Comparison of ENCODE assay signal across 9 mouse cellular contexts in the genomic region with DNA sequence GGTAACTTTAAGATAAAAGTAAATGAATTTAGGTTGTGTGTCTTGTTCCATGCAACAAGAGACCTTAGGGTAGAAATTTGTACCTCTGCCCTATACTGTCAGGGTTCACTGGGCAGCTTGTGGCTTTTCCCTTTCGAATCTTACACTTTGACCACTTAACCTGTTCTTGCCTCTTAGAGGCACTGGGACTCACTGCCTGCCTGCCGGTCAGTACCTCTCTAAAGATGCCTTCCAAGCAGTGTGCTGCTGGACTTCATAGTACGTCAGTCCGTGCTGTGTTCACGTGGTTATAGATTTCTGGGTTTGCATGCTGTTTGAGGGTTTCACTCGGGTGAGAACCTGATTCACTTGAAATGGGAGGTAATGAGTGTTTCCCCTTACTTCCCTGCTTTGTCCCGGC. TPM values are rescaled to one million over a fixed set of nuclear protein-coding genes. Genes with fewer than 3 reads are reported as not detected.
A peak's percentile ranks its signal among the peaks of the same experiment; 100 is the strongest.
DNase-seq lines count a peak whose midpoint lies in the region; ATAC-seq lines count a peak whose summit lies in the region.
"Had no signal": no experiment of that assay in that cellular context is flagged by ENCODE, and none has a peak within 500 bp of the region (broad histone marks: within the 10 kb centered on the region; RNA-seq: fewer than 3 reads in every experiment).

No protein-coding gene starts in this region.

- peak overlapping the region; percentile 87 to 95 for H3K27ac ChIP-seq in heart, embryonic 14.5 days (replicated peaks in 1 of 2; ENCODE audit: control insufficient read depth in 1 of 2, insufficient read depth in 1 of 2, low read depth in 2 of 2, low read length in 2 of 2)
- H3K27ac ChIP-seq in forebrain, embryonic 10.5 days: peak overlapping the region; percentile 84
- peak overlapping the region; percentile 94 for H3K27ac ChIP-seq in midbrain, embryonic 12.5 days (replicated peaks)

- H3K4me2 ChIP-seq in heart, embryonic 14.5 days (ENCODE audit: low read length): peak overlapping the region; percentile 68
- peak overlapping the region; percentile 52 for H3K4me2 ChIP-seq in midbrain, embryonic 12.5 days (replicated peaks)

- peaks cover 19 to 32% of the 10 kb centered on the region in 2 experiments for H3K4me1 ChIP-seq in heart, embryonic 14.5 days (ENCODE audit: control insufficient read depth in 2 of 2, insufficient read depth in 2 of 2, low read length in 2 of 2)
- H3K4me1 ChIP-seq in forebrain, embryonic 10.5 days: peaks cover 34% of the 10 kb centered on the region
- H3K4me1 ChIP-seq in midbrain, embryonic 12.5 days: peaks cover 35% of the 10 kb centered on the region

- 12% methylated on average over 7 of the region's 7 CpGs for WGBS in heart, embryonic 14.5 days
- WGBS in forebrain, embryonic 10.5 days: 23% methylated on average over 7 of the region's 7 CpGs
- WGBS in midbrain, embryonic 12.5 days: 18% methylated on average over 7 of the region's 7 CpGs

- ATAC-seq in heart, embryonic 14.5 days (ENCODE audit: insufficient number of reproducible peaks, insufficient read depth, low FRiP score, low read depth): no peak
- peak; percentile 23 for ATAC-seq in midbrain, embryonic 12.5 days (ENCODE audit: low FRiP score, low read depth)

- H3K36me3 ChIP-seq in heart, embryonic 14.5 days (ENCODE audit: control insufficient read depth, insufficient read depth, low read length): no peaks in the 10 kb centered on the region
- H3K36me3 ChIP-seq in forebrain, embryonic 10.5 days (replicated peaks): no peaks in the 10 kb centered on the region
- no peaks in the 10 kb centered on the region for H3K36me3 ChIP-seq in midbrain, embryonic 12.5 days
- H3K36me3 ChIP-seq: G1E had no signal

- H3K27me3 ChIP-seq in heart, embryonic 14.5 days (ENCODE audit: control insufficient read depth, insufficient read depth, low read length): no peaks in the 10 kb centered on the region
- H3K27me3 ChIP-seq in forebrain, embryonic 10.5 days (ENCODE audit: poor library complexity, severe bottlenecking): peaks cover 5% of the 10 kb centered on the region
- H3K27me3 ChIP-seq in midbrain, embryonic 12.5 days: no peaks in the 10 kb centered on the region

- DNase-seq in heart, adult 8-10 months (ENCODE audit: low spot score): no peak
- peak; percentile 23 for DNase-seq in forebrain, embryonic 10.5 days (ENCODE audit: extremely low spot score, low spot score)
- peak; percentile 89 for DNase-seq in kidney, adult 9 months
- DNase-seq in retina, embryonic 14.5 days (ENCODE audit: low spot score): no peak
- DNase-seq in cerebellum, postnatal 4 days (ENCODE audit: low spot score in 2 of 2): no peak
- DNase-seq in left cerebral cortex, postnatal 36 days (ENCODE audit: low spot score in 2 of 2): no peak

- H3K4me3 ChIP-seq in heart, embryonic 14.5 days (ENCODE audit: control insufficient read depth in 1 of 2, insufficient read depth in 1 of 2, low read depth in 1 of 2, low read length in 2 of 2): peak overlapping the region; percentile 55 to 56
- H3K4me3 ChIP-seq in forebrain, embryonic 10.5 days: peak overlapping the region; percentile 56
- peak overlapping the region; percentile 40 for H3K4me3 ChIP-seq in midbrain, embryonic 12.5 days

- H3K9me3 ChIP-seq in heart, embryonic 14.5 days (ENCODE audit: control insufficient read depth, low read length): no peaks in the 10 kb centered on the region
- no peaks in the 10 kb centered on the region for H3K9me3 ChIP-seq in forebrain, embryonic 10.5 days
- no peaks in the 10 kb centered on the region for H3K9me3 ChIP-seq in midbrain, embryonic 12.5 days
- H3K9me3 ChIP-seq: G1E had no signal

- intact Hi-C loops in left cerebral cortex, postnatal 36 days (cut with DNase I): no loop called here

- peak overlapping the region; percentile 78 for H3K9ac ChIP-seq in heart, embryonic 14.5 days (ENCODE audit: low read length)
- peak overlapping the region; percentile 50; the same call in 1 of the 2 replicates for H3K9ac ChIP-seq in midbrain, embryonic 12.5 days (replicated peaks)

RNA-seq across cellular contexts. Expression of a gene that starts 22.7 kb away (rescaled TPM):
- 14.3 and 15.4 TPM in 2 replicates for polyA plus RNA-seq in heart, embryonic 14.5 days (2014; fragmentation: Nextera tagmentation; extraction: Ambion mirVana)
- 10 to 100 TPM; 20.6 to 41.9 (median 32.7) TPM for total RNA-seq in heart, adult 8-10 months (2022)
- 8.0 and 10.3 TPM in 2 replicates for polyA plus RNA-seq in forebrain, embryonic 10.5 days (2016; fragmentation: Nextera tagmentation; extraction: Ambion mirVana)
- polyA plus RNA-seq in midbrain, embryonic 12.5 days (2016; fragmentation: Nextera tagmentation; extraction: Ambion mirVana): 31.3 and 31.9 TPM in 2 replicates
- total RNA-seq in left cerebral cortex, postnatal 36 days (2021): 10 to 100 TPM; 33.1 to 41.7 TPM

Comparison
In these comparisons a context has a peak if more than half of its experiments do, and no peak if none do; other contexts are left out.
1. DNase-seq: peak in forebrain, embryonic 10.5 days (single experiment) and kidney, adult 9 months (single experiment); none in heart, adult 8-10 months (single experiment), retina, embryonic 14.5 days (single experiment), cerebellum, postnatal 4 days (0 of 2) and left cerebral cortex, postnatal 36 days (0 of 2).
2. Peak in every context shown above with its lines, with median percentiles within 50 percentile points of each other: H3K27ac ChIP-seq and H3K4me3 ChIP-seq.